Mouse (Mus musculus) midbrain, embryonic 11.5 days (tissue): Measurements from ENCODE around the gene Rwdd2a. TPM values are rescaled to one million over a fixed set of nuclear protein-coding genes. Genes with fewer than 3 reads are reported as not detected.

Source experiments
- ATAC-seq: fragments of 200-750 bp; cut with Nextera tagmentation; 2 replicates; pipeline ENCODE4 v1.8.0; 2017; ENCODE audit warnings: moderate TSS enrichment, moderate library complexity; ENCODE audit not compliant: low FRiP score
- DNase-seq: peaks from one replicate; pipeline ENCODE4 v3.0.0; 2015; ENCODE audit warnings: low spot score; ENCODE audit errors: missing footprints
- H3K27ac ChIP-seq: fragments of 300-500 bp; sonication (generic); 2 replicates; pipeline ENCODE4 v1.5.1; 2014; ENCODE audit warnings: low read depth, low read length
- H3K27me3 ChIP-seq: fragments of 300-500 bp; sonication (generic); 2 replicates; pipeline ENCODE4 v1.6.1; 2014; ENCODE audit warnings: mild to moderate bottlenecking, low read length, moderate library complexity, mixed read lengths; ENCODE audit not compliant: control insufficient read depth, insufficient read depth
- H3K36me3 ChIP-seq: fragments of 300-500 bp; sonication (generic); 2 replicates; pipeline ENCODE4 v1.6.1; 2014; ENCODE audit warnings: mild to moderate bottlenecking, low read length, moderate library complexity, mixed read lengths; ENCODE audit not compliant: control insufficient read depth, insufficient read depth
- H3K4me1 ChIP-seq: fragments of 300-500 bp; sonication (generic); 2 replicates; pipeline ENCODE4 v1.6.1; 2014; ENCODE audit warnings: low read length; ENCODE audit not compliant: control insufficient read depth, insufficient read depth
- H3K4me2 ChIP-seq: fragments of 300-500 bp; sonication (generic); 2 replicates; pipeline ENCODE4 v1.6.1; 2014; ENCODE audit warnings: mild to moderate bottlenecking, moderate library complexity
- H3K4me3 ChIP-seq: fragments of 300-500 bp; sonication (generic); 2 replicates; pipeline ENCODE4 v1.5.1; 2014; ENCODE audit warnings: low read depth, low read length
- H3K9ac ChIP-seq: fragments of 300-500 bp; sonication (generic); 2 replicates; pipeline ENCODE4 v1.6.1; 2014; ENCODE audit warnings: low read length
- H3K9me3 ChIP-seq: fragments of 300-500 bp; sonication (generic); 2 replicates; pipeline ENCODE4 v1.6.1; 2016; ENCODE audit warnings: low read length; ENCODE audit not compliant: control insufficient read depth
- WGBS: fragments of 180-500 bp; shearing (Covaris S2); extraction: QIAGEN DNeasy Blood & Tissue Kit; methylation state at CpG from one replicate; pipeline ENCODE4 v1.1.7; 2014; 5-methylcytosine and 5-hydroxymethylcytosine counted together
- polyA plus RNA-seq: library from polyadenylated mRNA; unstranded; fragments of >200 nt; fragmentation: Nextera tagmentation; extraction: Ambion mirVana; gene quantifications from 2 replicates; pipeline ENCODE4 v1.2.1, GENCODE M21; 2014

Gene Rwdd2a
- polyA plus RNA-seq, 1 experiment from 2014 or later, result 5.2 TPM

- no peaks in the 10 kb centered on the region for H3K27me3 ChIP-seq
- no peak overlapping the region for H3K9ac ChIP-seq
- DNase-seq (no peak), ATAC-seq (no peak)
- no peak overlapping the region for H3K4me2 ChIP-seq
- no peaks in the 10 kb centered on the region for H3K4me1 ChIP-seq
- H3K9me3 ChIP-seq, result no peaks in the 10 kb centered on the region
- WGBS, result 89% methylated on average over 4 of the region's 4 CpGs
- H3K36me3 ChIP-seq, result peaks cover 8% of the 10 kb centered on the region; the same call in 1 of the 2 replicates
- no peak overlapping the region for H3K27ac ChIP-seq
- H3K4me3 ChIP-seq, result no peak overlapping the region
Observed at GRCm38 (mm10) chr9:86554641-86555040, 17.1 kb upstream of the Rwdd2a start.

- no peak overlapping the region for H3K4me2 ChIP-seq
- ATAC-seq, result no peak
- 91% methylated on average over 3 of the region's 3 CpGs for WGBS
Observed at GRCm38 (mm10) chr9:86560543-86560942, 11.2 kb upstream of the Rwdd2a start.

GRCm38 (mm10) chr9:86569314-86569910 is 2.4 kb upstream of the Rwdd2a start:
- Histone ChIP-seq H3K4me3 (no peak overlapping the region), H3K9me3 (no peaks in the 10 kb centered on the region), H3K4me2 (no peak overlapping the region), H3K27ac (no peak overlapping the region), H3K9ac (no peak overlapping the region), H3K36me3 (peaks cover 5% of the 10 kb centered on the region; the same call in 1 of the 2 replicates), H3K4me1 (peaks cover 11% of the 10 kb centered on the region; the same call in 1 of the 2 replicates), H3K27me3 (no peaks in the 10 kb centered on the region)
- 84% methylated on average over 3 of the region's 3 CpGs for WGBS
- no peak for DNase-seq
- ATAC-seq, result no peak

More at GRCm38 (mm10) chr9:86560543-86560942, 11.2 kb upstream of the Rwdd2a start:
- H3K4me3 ChIP-seq, result no peak overlapping the region
- no peaks in the 10 kb centered on the region for H3K4me1 ChIP-seq
- H3K27ac ChIP-seq, result no peak overlapping the region
- H3K36me3 ChIP-seq, result peaks cover 12% of the 10 kb centered on the region; the same call in 1 of the 2 replicates
- H3K27me3 ChIP-seq, result no peaks in the 10 kb centered on the region
- no peak for DNase-seq
- H3K9me3 ChIP-seq, result no peaks in the 10 kb centered on the region
- H3K9ac ChIP-seq, result no peak overlapping the region

GRCm38 (mm10) chr9:86570261-86570890 is 1.4 kb upstream of the Rwdd2a start:
- ATAC-seq (no peak), DNase-seq (no peak)
- no peaks in the 10 kb centered on the region for H3K27me3 ChIP-seq
- no peak overlapping the region for H3K9ac ChIP-seq
- peak overlapping the region; percentile 99 for H3K4me2 ChIP-seq
- H3K36me3 ChIP-seq, result no peaks in the 10 kb centered on the region
- 83% methylated on average over 10 of the region's 10 CpGs for WGBS
- no peak overlapping the region for H3K4me3 ChIP-seq
- H3K4me1 ChIP-seq, result peaks cover 11% of the 10 kb centered on the region; the same call in 1 of the 2 replicates
- H3K9me3 ChIP-seq, result no peaks in the 10 kb centered on the region
- H3K27ac ChIP-seq, result no peak overlapping the region

- Histone ChIP-seq H3K4me1 (peaks cover 11% of the 10 kb centered on the region; the same call in 1 of the 2 replicates), H3K4me2 (peak overlapping the region; percentile 99), H3K36me3 (no peaks in the 10 kb centered on the region), H3K27ac (no peak overlapping the region), H3K4me3 (peak overlapping the region; percentile 74), H3K9ac (0 out of 2 replicates have a peak overlapping the region, but pooled peaks have one; percentile 31), H3K27me3 (no peaks in the 10 kb centered on the region), H3K9me3 (no peaks in the 10 kb centered on the region)
- ATAC-seq (no peak), DNase-seq (no peak)
- 22% methylated on average over 8 of the region's 8 CpGs for WGBS
Observed at GRCm38 (mm10) chr9:86570946-86571345, 845 bp upstream of the Rwdd2a start.

- H3K9ac ChIP-seq, result peak overlapping the region; percentile 71
- H3K9me3 ChIP-seq, result no peaks in the 10 kb centered on the region
- DNase-seq (no peak), ATAC-seq (no peak)
- no peaks in the 10 kb centered on the region for H3K27me3 ChIP-seq
- H3K36me3 ChIP-seq, result no peaks in the 10 kb centered on the region
- H3K4me1 ChIP-seq, result peaks cover 11% of the 10 kb centered on the region; the same call in 1 of the 2 replicates
- H3K27ac ChIP-seq, result no peak overlapping the region
- peak overlapping the region; percentile 74 for H3K4me3 ChIP-seq
- WGBS, result under 1% methylated on average over 25 of the region's 25 CpGs
- H3K4me2 ChIP-seq, result peak overlapping the region; percentile 99
Observed at GRCm38 (mm10) chr9:86572196-86572595, 405 bp downstream of the Rwdd2a start.

- Histone ChIP-seq H3K27me3 (no peaks in the 10 kb centered on the region), H3K9me3 (no peaks in the 10 kb centered on the region), H3K4me2 (peak overlapping the region; percentile 99), H3K36me3 (no peaks in the 10 kb centered on the region), H3K4me1 (peaks cover 11% of the 10 kb centered on the region; the same call in 1 of the 2 replicates), H3K27ac (no peak overlapping the region), H3K4me3 (peak overlapping the region; percentile 74), H3K9ac (peak overlapping the region; percentile 71)
- WGBS, result 6% methylated on average over 13 of the region's 13 CpGs
- ATAC-seq, result no peak
- peak; percentile 98 for DNase-seq
Observed at GRCm38 (mm10) chr9:86572636-86573291, 973 bp downstream of the Rwdd2a start.

GRCm38 (mm10) chr9:86573616-86574303 is 2.0 kb downstream of the Rwdd2a start:
- no peak overlapping the region for H3K4me2 ChIP-seq
- H3K9ac ChIP-seq, result no peak overlapping the region
- H3K4me1 ChIP-seq, result peaks cover 11% of the 10 kb centered on the region; the same call in 1 of the 2 replicates
- no peaks in the 10 kb centered on the region for H3K9me3 ChIP-seq
- no peaks in the 10 kb centered on the region for H3K36me3 ChIP-seq
- H3K27ac ChIP-seq, result no peak overlapping the region
- 85% methylated on average over 20 of the region's 20 CpGs for WGBS
- DNase-seq, result no peak
- no peaks in the 10 kb centered on the region for H3K27me3 ChIP-seq
- ATAC-seq, result no peak
- no peak overlapping the region for H3K4me3 ChIP-seq
